ENCODE assay signal across 8 mouse cellular contexts in genomic region chr8:26380668-26381067, GRCm38 (mm10).
DNase-seq lines count a peak whose midpoint lies in the region; ATAC-seq and TF ChIP-seq lines count a peak whose summit lies in the region.

No protein-coding gene starts in this region.

- no peaks in the 10 kb centered on the region for H3K27me3 ChIP-seq in lung, embryonic 14.5 days (ENCODE audit: insufficient read depth, low read length)

- DNase-seq in cerebellum, adult 11 months: peak; percentile 67
- DNase-seq in A20 (ENCODE audit: low read depth, low spot score): peak; percentile 50
- peak; percentile 79 for DNase-seq in brain, embryonic 14.5 days (ENCODE audit: low read depth)
- DNase-seq in frontal cortex, adult 2 months (ENCODE audit: extremely low spot score in 1 of 2, low spot score in 1 of 2): peak; percentile 30 to 93
- DNase-seq in kidney, postnatal 36 days: peak; percentile 59 to 79
- DNase-seq in lung, embryonic 14.5 days: peak; percentile 85
- peak; percentile 22 to 35 for DNase-seq in spleen, postnatal 36 days (ENCODE audit: low spot score in 2 of 2)

- 0 out of 2 replicates have a peak, but pooled peaks cover 3% of the 10 kb centered on the region for H3K9me3 ChIP-seq in lung, embryonic 14.5 days (ENCODE audit: low read depth, low read length)

- no peaks in the 10 kb centered on the region for H3K36me3 ChIP-seq in lung, embryonic 14.5 days (ENCODE audit: insufficient read depth)

- WGBS in lung, embryonic 14.5 days: 30% methylated on average over 3 of the region's 3 CpGs

- H3K27ac ChIP-seq in lung, embryonic 14.5 days (ENCODE audit: low read depth): no peak overlapping the region

- no peak overlapping the region for H3K9ac ChIP-seq in lung, embryonic 14.5 days

- TF ChIP-seq CTCF in brain, embryonic 14.5 days (IDR thresholded peaks at IDR 0.05; ENCODE audit: borderline replicate concordance, extremely low read depth, insufficient read depth, insufficient read length): peak; percentile 68; the same call in 1 of the 2 replicates
- TF ChIP-seq CTCF in lung, embryonic 14.5 days (IDR thresholded peaks at IDR 0.05; ENCODE audit: low read depth): peak; percentile 83

- no peak overlapping the region for H3K4me2 ChIP-seq in lung, embryonic 14.5 days

- no peak overlapping the region for H3K4me3 ChIP-seq in lung, embryonic 14.5 days (ENCODE audit: low read depth, low read length)

- 0 out of 2 replicates have a peak, but pooled peaks cover 3% of the 10 kb centered on the region for H3K4me1 ChIP-seq in lung, embryonic 14.5 days (ENCODE audit: insufficient read depth)

- no peak; the same call in 1 of the 2 replicates for ATAC-seq in cerebellum, adult (ENCODE audit: insufficient number of reproducible peaks, low FRiP score, low TSS enrichment)
- ATAC-seq in lung, embryonic 14.5 days (ENCODE audit: insufficient read depth): no peak

- no peak for TF ChIP-seq POLR2A in brain, embryonic 14.5 days (IDR thresholded peaks at IDR 0.05; ENCODE audit: borderline replicate concordance, extremely low read depth, insufficient read depth, insufficient read length, poor library complexity, severe bottlenecking)

Comparison
In these comparisons a context has a peak if more than half of its experiments do, and no peak if none do; other contexts are left out.
1. DNase-seq: peak in every context shown above with its lines; median percentile 85 in lung, embryonic 14.5 days; 79 in brain, embryonic 14.5 days; 69 in kidney, postnatal 36 days; 67 in cerebellum, adult 11 months; 62 in frontal cortex, adult 2 months; 50 in A20; 28 in spleen, postnatal 36 days.